Mouse (Mus musculus) heart, adult 2 months (tissue): ENCODE results near the gene Dnajc5g. TPM values are rescaled to one million over a fixed set of nuclear protein-coding genes. Genes with fewer than 3 reads are reported as not detected.

Source experiments
- DNase-seq, 2 experiments: peaks; one replicate each; pipeline ENCODE4 v3.0.0; 2021
- H3K27ac ChIP-seq: fragments of 200-600 bp; 2 replicates; pipeline ENCODE4 v1.8.1; 2022
- H3K27me3 ChIP-seq: fragments of 200-500 bp; 2 replicates; pipeline ENCODE4 v1.6.1; 2012; ENCODE audit warnings: mild to moderate bottlenecking, low read length, inconsistent platforms, mixed read lengths; ENCODE audit not compliant: control insufficient read depth, insufficient read depth
- H3K36me3 ChIP-seq: fragments of 200-500 bp; 2 replicates; pipeline ENCODE4 v1.6.1; 2012; ENCODE audit warnings: low read length, inconsistent platforms; ENCODE audit not compliant: control insufficient read depth, insufficient read depth
- H3K4me1 ChIP-seq: fragments of 200-500 bp; 2 replicates; pipeline ENCODE4 v1.6.1; 2011; ENCODE audit warnings: low read length; ENCODE audit not compliant: control insufficient read depth, insufficient read depth
- H3K4me3 ChIP-seq: fragments of 200-600 bp; 2 replicates; pipeline ENCODE4 v1.8.1; 2022
- H3K79me2 ChIP-seq: fragments of 200-500 bp; replicated peaks from 2 replicates; pipeline ENCODE4 v1.6.1; 2012; ENCODE audit warnings: mild to moderate bottlenecking, inconsistent platforms, low read length, moderate library complexity, mixed read lengths; ENCODE audit not compliant: control insufficient read depth, insufficient read depth
- H3K9ac ChIP-seq: fragments of 200-500 bp; 2 replicates; pipeline ENCODE4 v1.6.1; 2012; ENCODE audit warnings: low read depth, mild to moderate bottlenecking, control low read depth, inconsistent platforms, low read length, mixed read lengths
- CTCF ChIP-seq: fragments of 200-600 bp; IDR thresholded peaks from 2 replicates; pipeline ENCODE4 v1.8.1; 2022; ENCODE audit warnings: antibody characterized with exemption, mild to moderate bottlenecking, moderate library complexity
- EP300 ChIP-seq: fragments of 200-500 bp; IDR thresholded peaks from 2 replicates; pipeline ENCODE4 v1.6.1; 2011; ENCODE audit warnings: low read depth, low read length, control low read depth; ENCODE audit not compliant: insufficient read depth
- POLR2A ChIP-seq: fragments of 200-500 bp; IDR thresholded peaks from 2 replicates; pipeline ENCODE4 v1.6.1; 2011; ENCODE audit warnings: mild to moderate bottlenecking, low read depth, low read length, control low read depth; ENCODE audit not compliant: insufficient read depth
- WGBS: fragments of 180-500 bp; shearing (Covaris S2); methylation state at CpG from one replicate; pipeline ENCODE4 v1.1.7; 2018; 5-methylcytosine and 5-hydroxymethylcytosine counted together
- intact Hi-C: fragments of 180-260 bp; cut with DNase I; formaldehyde crosslinking; loops from one replicate; pipeline ENCODE4 v1.15.1; 2025
- polyA plus RNA-seq: library from polyadenylated mRNA; depleted of rRNA; stranded (reverse); fragments of >200 nt; gene quantifications from 2 replicates; pipeline ENCODE4 v1.2.3, GENCODE M21; 2012
- total RNA-seq, 2 experiments: library from RNA; stranded (reverse); gene quantifications; 2 replicates each; pipeline ENCODE4 v1.2.3; 2021

The Dnajc5g gene
- total and polyA plus RNA-seq, 3 experiments = not detected

DNA sequence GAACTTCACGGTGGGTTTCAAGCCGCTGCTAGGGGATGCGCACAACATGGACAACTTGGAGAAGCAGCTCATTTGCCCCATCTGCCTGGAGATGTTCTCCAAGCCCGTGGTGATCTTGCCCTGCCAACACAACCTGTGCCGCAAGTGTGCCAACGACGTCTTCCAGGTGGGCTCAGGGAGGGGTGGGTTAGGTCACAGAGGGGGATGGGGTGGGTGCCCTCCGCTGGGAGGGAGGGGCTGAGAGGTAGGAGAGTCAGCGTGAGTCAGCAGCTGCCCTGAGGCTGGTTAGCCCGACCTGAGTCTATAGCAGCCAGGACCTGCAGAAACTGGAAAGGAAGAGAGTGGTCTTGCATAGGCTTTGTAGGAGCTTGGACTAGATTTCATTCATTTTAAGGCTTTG lies 10.8 kb downstream of the Dnajc5g start:
- H3K27ac ChIP-seq = peak overlapping the region; percentile 95
- H3K9ac ChIP-seq = peak overlapping the region; percentile 83
- intact Hi-C loops = no loop called here

DNA sequence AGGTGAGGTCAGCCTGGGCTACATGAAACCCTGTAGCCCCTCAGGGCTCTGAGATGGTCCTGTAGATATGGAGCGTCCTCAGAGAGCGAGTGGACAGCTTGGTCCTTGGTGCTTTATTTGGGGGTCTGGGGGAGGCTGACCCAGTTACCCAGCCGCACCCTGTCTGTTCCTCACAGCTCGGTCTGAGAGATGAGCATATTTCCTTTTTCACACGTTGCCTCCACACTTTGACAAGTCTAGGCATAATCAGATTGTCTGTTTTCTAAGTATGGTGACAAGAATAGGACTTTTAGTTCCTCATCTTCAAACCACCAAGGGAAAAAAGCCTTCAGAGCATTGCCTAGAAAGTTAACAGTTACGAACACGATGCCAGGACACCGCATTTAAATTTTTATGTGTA lies 15.0 kb downstream of the Dnajc5g start:
- Histone ChIP-seq H3K9ac (no peak overlapping the region), H3K27me3 (no peaks in the 10 kb centered on the region), H3K4me3 (no peak overlapping the region), H3K27ac (no peak overlapping the region), H3K36me3 (no peaks in the 10 kb centered on the region; the same call in 1 of the 2 replicates), H3K4me1 (no peaks in the 10 kb centered on the region), H3K79me2 (0 out of 2 replicates have a peak, but pooled peaks cover 2% of the 10 kb centered on the region)
- intact Hi-C loops = no loop called here
- no peak for DNase-seq
- 63% methylated on average over 8 of the region's 8 CpGs for WGBS
- TF ChIP-seq CTCF = no peak
- TF ChIP-seq EP300 = no peak
- no peak for TF ChIP-seq POLR2A

More for the DNA sequence above, 10.8 kb downstream of the Dnajc5g start:
- Histone ChIP-seq H3K27me3 (no peaks in the 10 kb centered on the region), H3K4me1 (no peaks in the 10 kb centered on the region), H3K79me2 (no peaks in the 10 kb centered on the region), H3K36me3 (no peaks in the 10 kb centered on the region; the same call in 1 of the 2 replicates), H3K4me3 (peak overlapping the region; percentile 51)
- TF ChIP-seq POLR2A (no peak), EP300 (no peak), CTCF (no peak)
- WGBS = 14% methylated on average over 10 of the region's 10 CpGs
- DNase-seq = peak in 1 of 2 experiments; percentile 37

DNA sequence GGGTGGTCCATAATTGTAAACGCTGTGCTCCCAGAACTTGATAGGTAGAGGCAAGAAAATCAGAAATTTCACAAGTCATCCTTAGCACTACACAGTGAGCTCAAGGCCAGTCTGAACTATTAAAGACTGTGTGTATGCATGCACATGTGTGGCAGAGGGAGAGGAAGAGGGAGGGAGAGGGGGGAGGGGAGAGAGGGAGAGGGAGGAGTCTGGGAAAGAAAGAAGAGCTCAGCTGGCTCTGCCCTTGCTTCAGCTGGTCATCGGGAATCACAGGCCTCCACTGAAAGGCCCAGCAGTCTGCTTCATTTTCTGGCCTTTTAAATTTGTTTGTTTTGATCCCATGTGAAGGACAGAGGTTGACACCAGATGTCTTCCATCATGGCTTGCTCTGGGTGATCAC lies 17.4 kb downstream of the Dnajc5g start:
- 41% methylated on average over 2 of the region's 2 CpGs for WGBS
- intact Hi-C loops = no loop called here

GRCm38 (mm10) chr5:31126050-31126449 lies 20.0 kb downstream of the Dnajc5g start:
- intact Hi-C loops = no loop called here
- WGBS = 40% methylated on average over 5 of the region's 5 CpGs
- TF ChIP-seq POLR2A (no peak), CTCF (peak; percentile 25; the same call in 1 of the 2 replicates)
- Histone ChIP-seq H3K27ac (no peak overlapping the region), H3K27me3 (no peaks in the 10 kb centered on the region), H3K9ac (no peak overlapping the region), H3K4me3 (no peak overlapping the region), H3K79me2 (0 out of 2 replicates have a peak, but pooled peaks cover 2% of the 10 kb centered on the region), H3K36me3 (no peaks in the 10 kb centered on the region; the same call in 1 of the 2 replicates), H3K4me1 (no peaks in the 10 kb centered on the region)
- DNase-seq = no peak

More for the DNA sequence above, 17.4 kb downstream of the Dnajc5g start:
- DNase-seq = no peak
- Histone ChIP-seq H3K79me2 (0 out of 2 replicates have a peak, but pooled peaks cover 2% of the 10 kb centered on the region), H3K27ac (no peak overlapping the region), H3K36me3 (no peaks in the 10 kb centered on the region; the same call in 1 of the 2 replicates), H3K4me1 (no peaks in the 10 kb centered on the region), H3K27me3 (no peaks in the 10 kb centered on the region), H3K9ac (no peak overlapping the region), H3K4me3 (no peak overlapping the region)
- TF ChIP-seq POLR2A (no peak), CTCF (no peak), EP300 (no peak)

DNA sequence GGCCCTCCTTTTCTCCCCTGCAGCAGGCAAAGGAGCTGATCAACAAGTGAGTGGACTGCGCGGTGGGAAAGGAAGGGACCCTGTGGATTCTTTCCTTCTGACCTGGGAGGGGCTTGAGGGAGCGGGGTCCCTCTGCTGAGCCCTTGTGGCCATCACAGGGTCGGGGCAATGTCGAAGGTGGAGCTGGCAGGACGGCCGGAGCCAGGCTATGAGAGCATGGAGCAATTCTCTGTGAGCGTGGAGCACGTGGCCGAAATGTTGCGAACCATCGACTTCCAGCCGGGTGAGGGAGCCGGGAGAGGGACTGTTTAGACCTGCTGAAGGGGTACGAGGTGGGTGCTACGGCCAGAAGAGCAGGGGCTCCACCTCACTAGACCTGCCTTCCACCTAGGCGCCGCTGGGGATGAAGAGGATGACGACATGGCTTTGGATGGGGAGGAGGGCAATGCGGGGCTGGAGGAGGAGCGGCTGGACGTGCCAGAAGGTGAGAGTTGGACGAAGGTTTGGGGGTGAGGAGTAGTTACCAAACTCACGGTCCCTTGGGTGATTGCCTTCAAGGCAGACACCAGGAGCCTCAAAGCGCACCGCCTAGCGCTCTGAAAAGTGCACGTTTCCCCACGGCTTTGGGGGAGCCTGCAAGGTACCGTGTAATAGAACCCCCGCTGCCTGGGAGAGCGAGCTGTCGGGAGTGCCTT lies 30.8 kb downstream of the Dnajc5g start:
- no peak for DNase-seq
- peaks cover 10% of the 10 kb centered on the region for H3K27me3 ChIP-seq
- H3K4me1 ChIP-seq = peaks cover 4% of the 10 kb centered on the region; the same call in 1 of the 2 replicates
- H3K4me3 ChIP-seq = no peak overlapping the region
- no peaks in the 10 kb centered on the region for H3K36me3 ChIP-seq
- no peak overlapping the region for H3K27ac ChIP-seq
- TF ChIP-seq CTCF = no peak
- no peak for TF ChIP-seq POLR2A
- TF ChIP-seq EP300 = no peak
- intact Hi-C loops = no loop called here
- no peaks in the 10 kb centered on the region for H3K79me2 ChIP-seq
- H3K9ac ChIP-seq = no peak overlapping the region
- WGBS = 16% methylated on average over 33 of the region's 33 CpGs

GRCm38 (mm10) chr5:31137658-31138057 lies 31.6 kb downstream of the Dnajc5g start:
- H3K4me1 ChIP-seq = peaks cover 4% of the 10 kb centered on the region; the same call in 1 of the 2 replicates
- H3K27me3 ChIP-seq = peaks cover 10% of the 10 kb centered on the region
- intact Hi-C loops = no loop called here
- DNase-seq = no peak
- H3K36me3 ChIP-seq = no peaks in the 10 kb centered on the region
- WGBS = 10% methylated on average over 13 of the region's 13 CpGs
- H3K79me2 ChIP-seq = no peaks in the 10 kb centered on the region
- no peak overlapping the region for H3K27ac ChIP-seq
- TF ChIP-seq EP300 (no peak), POLR2A (no peak), CTCF (no peak)
- H3K9ac ChIP-seq = no peak overlapping the region
- no peak overlapping the region for H3K4me3 ChIP-seq
